Mouse (Mus musculus): ENCODE results near the gene Fbxo21. TPM values are rescaled to one million over a fixed set of nuclear protein-coding genes. Genes with fewer than 3 reads are reported as not detected.
A peak's percentile ranks its signal among the peaks of the same experiment; 100 is the strongest.

The Fbxo21 gene
- polyA plus RNA-seq (2012), result 0.06 and 0.09 TPM in 2 replicates

DNA sequence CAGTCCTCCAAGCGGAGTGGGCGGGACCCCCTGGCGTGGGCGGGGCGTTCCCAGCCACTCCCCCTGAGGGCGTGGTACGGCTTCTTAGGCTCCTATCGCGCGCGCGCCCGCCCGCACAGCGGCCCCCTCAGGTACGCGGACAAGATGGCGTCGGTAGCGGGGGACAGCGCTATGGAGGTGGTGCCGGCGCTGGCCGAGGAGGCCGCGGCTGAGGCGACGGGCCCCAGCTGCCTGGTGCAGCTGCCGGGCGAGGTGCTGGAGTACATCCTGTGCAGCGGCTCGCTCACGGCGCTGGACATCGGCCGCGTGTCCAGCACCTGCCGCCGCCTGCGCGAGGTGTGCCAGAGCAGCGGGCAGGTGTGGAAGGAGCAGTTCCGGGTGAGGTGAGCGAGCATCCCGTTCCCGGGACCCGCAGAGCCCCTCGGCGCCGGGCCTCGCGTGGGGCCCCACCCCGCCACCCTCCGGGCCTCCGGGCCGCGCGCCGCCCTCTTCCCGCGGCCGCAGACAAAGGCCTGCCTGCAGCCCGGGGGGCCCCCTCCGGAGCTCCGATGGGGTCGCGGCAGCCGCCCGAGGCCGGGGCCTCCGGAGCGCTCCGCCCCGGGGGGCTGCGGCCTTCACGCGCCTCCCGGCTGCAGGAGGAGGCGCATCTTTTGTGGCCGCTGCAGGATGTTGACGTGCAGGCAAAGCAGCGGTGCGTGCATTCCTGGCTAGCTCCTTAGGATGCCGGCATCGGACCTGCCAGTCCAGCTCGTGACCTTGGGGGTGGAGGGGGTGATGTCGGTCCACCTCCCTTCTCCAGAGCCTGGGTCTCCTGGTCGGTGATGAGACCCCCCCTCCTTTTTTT, at the start of gene Fbxo21:
Fbxo21 (plus strand) TSS at position 74 of the 844 bp plus-strand sequence.
- peaks cover 15% of the 10 kb centered on the region for H3K4me1 ChIP-seq (ENCODE audit: control insufficient read depth)
- TF ChIP-seq GATA1 (IDR thresholded peaks at IDR 0.05; ENCODE audit: low read length), result no peak
- no peak for TF ChIP-seq TAL1 (IDR thresholded peaks at IDR 0.05; ENCODE audit: low read length)

DNA sequence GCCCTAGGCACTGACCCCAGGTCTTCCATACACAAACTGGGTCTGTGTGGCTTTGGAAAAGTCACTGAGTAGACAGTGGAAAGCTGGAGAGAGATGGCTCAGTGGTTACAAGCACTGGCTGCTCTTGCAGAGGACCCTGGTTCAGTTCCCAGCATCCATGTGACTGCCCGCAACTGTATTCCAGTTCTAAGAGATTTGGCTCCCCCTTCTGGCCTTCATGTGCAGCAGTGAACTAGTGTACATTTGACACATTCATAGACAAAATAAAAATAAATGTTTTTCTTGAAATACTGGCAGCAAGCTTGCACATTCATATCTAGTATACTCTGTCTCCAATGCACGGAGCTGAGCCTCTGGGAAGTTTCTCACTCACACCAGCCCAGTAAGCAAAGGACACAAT, 48.0 kb upstream of the Fbxo21 start:
- H3K9me3 ChIP-seq (ENCODE audit: control insufficient read depth, low read length), result no peaks in the 10 kb centered on the region
- TF ChIP-seq GATA1 (IDR thresholded peaks at IDR 0.05; ENCODE audit: low read length) (no peak), TAL1 (IDR thresholded peaks at IDR 0.05; ENCODE audit: low read length) (no peak)

More for the DNA sequence above, at the start of gene Fbxo21:
- peaks cover 3% of the 10 kb centered on the region; the same call in 1 of the 2 replicates for H3K36me3 ChIP-seq (ENCODE audit: control insufficient read depth)
- peaks cover 18% of the 10 kb centered on the region for H3K27me3 ChIP-seq (ENCODE audit: control insufficient read depth)
- H3K4me3 ChIP-seq (replicated peaks), result peak within 1 kb of the TSS; percentile 90
- no peaks in the 10 kb centered on the region for H3K9me3 ChIP-seq (ENCODE audit: control insufficient read depth, low read length)

DNA sequence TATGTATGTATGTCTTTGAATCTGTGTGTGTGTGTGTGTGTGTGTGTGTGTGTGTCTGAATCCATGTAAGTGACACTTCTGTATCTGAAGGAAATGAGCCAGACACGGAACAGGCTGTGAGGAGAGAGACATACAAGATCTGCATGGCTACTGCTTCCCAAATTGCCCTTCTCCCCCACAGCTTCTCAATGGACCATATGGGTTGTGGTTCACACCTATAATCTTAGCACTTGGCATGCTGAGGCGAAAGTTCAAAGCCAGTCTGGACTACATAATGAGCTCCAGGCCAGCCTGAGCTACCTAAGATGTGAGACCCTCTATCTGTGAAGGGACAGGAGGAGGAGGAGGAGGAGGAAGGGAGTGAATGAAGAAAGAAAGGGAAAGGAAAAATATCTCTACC, 44.3 kb upstream of the Fbxo21 start:
- Histone ChIP-seq H3K36me3 (ENCODE audit: control insufficient read depth) (no peaks in the 10 kb centered on the region), H3K4me3 (replicated peaks) (no peak overlapping the region), H3K4me1 (ENCODE audit: control insufficient read depth) (no peaks in the 10 kb centered on the region), H3K27me3 (ENCODE audit: control insufficient read depth) (no peaks in the 10 kb centered on the region), H3K9me3 (ENCODE audit: control insufficient read depth, low read length) (no peaks in the 10 kb centered on the region)
- TF ChIP-seq TAL1 (IDR thresholded peaks at IDR 0.05; ENCODE audit: low read length) (no peak), GATA1 (IDR thresholded peaks at IDR 0.05; ENCODE audit: low read length) (no peak)

More for the DNA sequence above, 48.0 kb upstream of the Fbxo21 start:
- H3K4me3 ChIP-seq (replicated peaks), result no peak overlapping the region
- no peaks in the 10 kb centered on the region for H3K4me1 ChIP-seq (ENCODE audit: control insufficient read depth)
- no peaks in the 10 kb centered on the region for H3K27me3 ChIP-seq (ENCODE audit: control insufficient read depth)
- no peaks in the 10 kb centered on the region for H3K36me3 ChIP-seq (ENCODE audit: control insufficient read depth)

- no peaks in the 10 kb centered on the region for H3K4me1 ChIP-seq (ENCODE audit: control insufficient read depth)
- TF ChIP-seq GATA1 (IDR thresholded peaks at IDR 0.05; ENCODE audit: low read length), result no peak
- no peak for TF ChIP-seq TAL1 (IDR thresholded peaks at IDR 0.05; ENCODE audit: low read length)
- no peak overlapping the region for H3K4me3 ChIP-seq (replicated peaks)
- H3K36me3 ChIP-seq (ENCODE audit: control insufficient read depth), result no peaks in the 10 kb centered on the region
- no peaks in the 10 kb centered on the region for H3K9me3 ChIP-seq (ENCODE audit: control insufficient read depth, low read length)
- no peaks in the 10 kb centered on the region for H3K27me3 ChIP-seq (ENCODE audit: control insufficient read depth)
These were observed 43.7 kb upstream of the Fbxo21 start for GRCm38 (mm10) chr5:117932862-117933261.

GRCm38 (mm10) chr5:117936346-117936745, 40.2 kb upstream of the Fbxo21 start:
- H3K4me1 ChIP-seq (ENCODE audit: control insufficient read depth), result peaks cover 2% of the 10 kb centered on the region
- no peak overlapping the region for H3K4me3 ChIP-seq (replicated peaks)
- no peaks in the 10 kb centered on the region for H3K27me3 ChIP-seq (ENCODE audit: control insufficient read depth)
- H3K9me3 ChIP-seq (ENCODE audit: control insufficient read depth, low read length), result no peaks in the 10 kb centered on the region
- no peak for TF ChIP-seq GATA1 (IDR thresholded peaks at IDR 0.05; ENCODE audit: low read length)
- no peak for TF ChIP-seq TAL1 (IDR thresholded peaks at IDR 0.05; ENCODE audit: low read length)
- H3K36me3 ChIP-seq (ENCODE audit: control insufficient read depth), result no peaks in the 10 kb centered on the region

DNA sequence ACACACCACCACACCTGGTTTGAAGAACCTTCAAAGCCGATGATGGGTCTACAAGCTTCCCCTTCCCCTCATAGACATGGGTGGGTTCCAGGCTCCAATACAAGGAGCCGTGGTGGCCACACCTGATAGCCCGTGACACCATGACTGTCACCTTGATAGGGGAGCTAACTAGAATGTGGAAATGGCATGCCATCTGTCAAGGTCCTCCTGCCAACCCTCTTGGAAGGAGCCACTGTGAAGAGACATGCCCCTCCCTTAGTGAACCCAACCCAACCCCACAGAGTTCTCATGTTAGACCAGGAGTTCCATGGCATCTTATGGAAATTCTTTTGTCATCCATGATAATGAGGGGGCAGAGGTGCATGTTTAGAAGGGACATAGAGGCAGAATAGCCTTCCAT, 39.3 kb upstream of the Fbxo21 start:
- H3K9me3 ChIP-seq (ENCODE audit: control insufficient read depth, low read length), result no peaks in the 10 kb centered on the region
- H3K36me3 ChIP-seq (ENCODE audit: control insufficient read depth), result no peaks in the 10 kb centered on the region
- no peak for TF ChIP-seq TAL1 (IDR thresholded peaks at IDR 0.05; ENCODE audit: low read length)
- no peak for TF ChIP-seq GATA1 (IDR thresholded peaks at IDR 0.05; ENCODE audit: low read length)
- peaks cover 2% of the 10 kb centered on the region for H3K4me1 ChIP-seq (ENCODE audit: control insufficient read depth)
- H3K4me3 ChIP-seq (replicated peaks), result no peak overlapping the region
- H3K27me3 ChIP-seq (ENCODE audit: control insufficient read depth), result no peaks in the 10 kb centered on the region

- Histone ChIP-seq H3K36me3 (ENCODE audit: control insufficient read depth) (no peaks in the 10 kb centered on the region), H3K9me3 (ENCODE audit: control insufficient read depth, low read length) (no peaks in the 10 kb centered on the region), H3K27me3 (ENCODE audit: control insufficient read depth) (no peaks in the 10 kb centered on the region), H3K4me3 (replicated peaks) (no peak overlapping the region), H3K4me1 (ENCODE audit: control insufficient read depth) (peaks cover 2% of the 10 kb centered on the region)
- TF ChIP-seq TAL1 (IDR thresholded peaks at IDR 0.05; ENCODE audit: low read length) (no peak), GATA1 (IDR thresholded peaks at IDR 0.05; ENCODE audit: low read length) (no peak)
These were observed 38.3 kb upstream of the Fbxo21 start for GRCm38 (mm10) chr5:117938182-117938581.

- Histone ChIP-seq H3K9me3 (ENCODE audit: control insufficient read depth, low read length) (no peaks in the 10 kb centered on the region), H3K4me1 (ENCODE audit: control insufficient read depth) (peaks cover 2% of the 10 kb centered on the region), H3K27me3 (ENCODE audit: control insufficient read depth) (no peaks in the 10 kb centered on the region), H3K36me3 (ENCODE audit: control insufficient read depth) (no peaks in the 10 kb centered on the region), H3K4me3 (replicated peaks) (no peak overlapping the region)
- TF ChIP-seq TAL1 (IDR thresholded peaks at IDR 0.05; ENCODE audit: low read length) (no peak), GATA1 (IDR thresholded peaks at IDR 0.05; ENCODE audit: low read length) (no peak)
These were observed 37.1 kb upstream of the Fbxo21 start for GRCm38 (mm10) chr5:117939402-117939801.

DNA sequence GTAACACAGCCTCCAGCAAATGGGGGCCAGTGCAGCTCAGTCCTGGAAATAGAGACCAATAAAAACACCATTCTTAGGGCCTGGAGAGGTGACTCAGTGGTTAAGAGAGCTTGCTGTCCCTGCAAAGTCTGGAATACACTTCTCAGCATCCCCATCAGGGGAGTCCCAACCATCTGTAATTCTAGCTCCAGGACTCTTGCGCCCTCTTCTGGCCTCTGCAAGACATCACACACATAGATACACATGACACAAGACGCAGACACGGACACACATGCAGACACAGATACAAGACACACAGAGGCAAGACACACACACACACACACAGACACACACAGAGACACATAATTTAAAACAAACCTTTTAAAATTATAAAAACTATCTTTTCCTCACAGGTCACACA, 35.0 kb upstream of the Fbxo21 start:
- Histone ChIP-seq H3K27me3 (ENCODE audit: control insufficient read depth) (no peaks in the 10 kb centered on the region), H3K4me3 (replicated peaks) (no peak overlapping the region), H3K36me3 (ENCODE audit: control insufficient read depth) (no peaks in the 10 kb centered on the region), H3K4me1 (ENCODE audit: control insufficient read depth) (peaks cover 2% of the 10 kb centered on the region), H3K9me3 (ENCODE audit: control insufficient read depth, low read length) (no peaks in the 10 kb centered on the region)
- no peak for TF ChIP-seq GATA1 (IDR thresholded peaks at IDR 0.05; ENCODE audit: low read length)
